Mouse (Mus musculus): ENCODE results near the gene Hsf2bp.

- TF ChIP-seq CTCF (IDR thresholded peaks at IDR 0.05; ENCODE audit: low read depth) = no peak
- no peak for TF ChIP-seq EP300 (IDR thresholded peaks at IDR 0.05; ENCODE audit: low read depth)
Observed at GRCm38 (mm10) chr17:32003251-32003650, 32.9 kb downstream of the Hsf2bp start.

All from liver, embryonic 14.5 days (tissue).